Mouse (Mus musculus): Measurements from ENCODE around the gene Scarf2.
A peak's percentile ranks its signal among the peaks of the same experiment; 100 is the strongest.

The Scarf2 gene

GRCm38 (mm10) chr16:17801777-17802455, 4.8 kb downstream of the Scarf2 start:
- DNase-seq: no peak

DNA sequence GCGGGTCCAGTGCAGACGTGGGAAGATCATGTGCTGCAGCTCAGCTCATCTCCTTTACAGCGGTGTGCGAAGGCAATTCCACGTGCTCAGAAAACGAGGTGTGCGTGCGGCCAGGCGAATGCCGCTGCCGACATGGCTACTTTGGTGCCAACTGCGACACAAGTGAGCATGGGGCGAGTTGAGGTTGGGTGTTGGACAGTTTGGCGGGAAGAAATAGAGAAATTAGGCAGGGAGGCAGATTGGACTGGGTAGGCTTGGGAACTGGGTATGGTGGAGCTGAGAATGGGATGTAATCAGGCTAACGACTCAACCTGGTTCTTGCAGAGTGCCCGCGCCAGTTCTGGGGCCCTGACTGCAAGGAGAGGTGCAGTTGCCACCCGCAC, 5.4 kb downstream of the Scarf2 start:
- no peak for DNase-seq

- DNase-seq: peak in 1 of 2 experiments; percentile 24
Observed at GRCm38 (mm10) chr16:17802839-17803674, 6.0 kb downstream of the Scarf2 start.

DNA sequence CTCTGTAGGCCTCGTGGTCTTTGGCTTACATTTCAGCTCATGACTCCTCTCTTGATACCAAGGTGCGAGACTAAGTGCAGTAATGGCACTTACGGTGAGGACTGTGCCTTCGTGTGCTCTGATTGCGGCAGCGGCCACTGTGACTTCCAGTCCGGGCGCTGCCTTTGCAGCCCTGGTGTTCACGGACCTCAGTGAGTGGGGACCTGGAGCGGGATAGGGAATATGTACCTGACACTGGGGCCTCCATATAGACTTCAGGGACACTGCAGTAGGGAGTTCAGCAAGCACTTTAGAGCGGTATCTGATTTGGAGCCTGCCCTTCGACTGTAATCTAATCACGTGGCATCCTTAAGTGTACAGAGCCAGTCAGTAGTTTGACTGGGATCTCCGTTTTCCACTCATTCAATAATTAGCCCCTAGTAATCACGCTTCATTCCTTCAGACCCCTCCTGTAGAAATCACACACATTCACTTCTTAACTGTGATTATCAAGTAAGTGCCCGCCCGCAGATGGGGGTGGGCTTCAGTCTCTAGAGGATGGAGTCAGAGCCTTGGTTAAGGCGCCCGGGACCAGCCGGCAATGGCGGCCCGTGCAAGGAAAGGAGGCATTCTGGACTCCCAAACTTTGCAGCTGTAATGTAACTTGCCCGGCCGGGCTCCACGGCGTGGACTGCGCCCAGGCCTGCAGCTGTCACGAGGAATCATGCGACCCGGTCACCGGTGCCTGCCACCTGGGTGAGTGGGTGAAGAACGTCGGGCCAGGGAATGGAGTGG, 6.8 kb downstream of the Scarf2 start:
- no peak for DNase-seq

DNA sequence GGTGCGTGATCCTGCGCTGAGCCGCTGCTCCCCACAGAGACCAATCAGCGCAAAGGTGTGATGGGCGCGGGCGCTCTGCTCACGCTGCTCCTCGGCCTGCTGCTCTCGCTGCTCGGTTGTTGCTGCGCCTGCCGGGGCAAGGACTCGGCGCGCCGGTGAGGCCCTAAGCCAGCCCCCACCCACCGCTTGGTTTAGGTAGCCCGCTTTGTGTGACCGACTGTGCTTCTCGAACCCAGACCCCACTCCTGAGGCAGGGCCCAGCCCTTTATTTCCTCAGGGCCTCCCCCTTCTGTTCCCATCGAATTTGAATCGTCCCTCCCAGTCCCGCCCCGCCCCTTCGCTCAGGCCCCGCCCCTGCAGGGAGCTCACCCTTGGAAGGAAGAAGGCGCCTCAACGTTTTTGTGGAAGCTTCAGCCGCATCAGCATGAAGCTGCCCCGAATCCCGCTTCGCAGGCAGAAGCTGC, 7.4 kb downstream of the Scarf2 start:
- DNase-seq: no peak

DNA sequence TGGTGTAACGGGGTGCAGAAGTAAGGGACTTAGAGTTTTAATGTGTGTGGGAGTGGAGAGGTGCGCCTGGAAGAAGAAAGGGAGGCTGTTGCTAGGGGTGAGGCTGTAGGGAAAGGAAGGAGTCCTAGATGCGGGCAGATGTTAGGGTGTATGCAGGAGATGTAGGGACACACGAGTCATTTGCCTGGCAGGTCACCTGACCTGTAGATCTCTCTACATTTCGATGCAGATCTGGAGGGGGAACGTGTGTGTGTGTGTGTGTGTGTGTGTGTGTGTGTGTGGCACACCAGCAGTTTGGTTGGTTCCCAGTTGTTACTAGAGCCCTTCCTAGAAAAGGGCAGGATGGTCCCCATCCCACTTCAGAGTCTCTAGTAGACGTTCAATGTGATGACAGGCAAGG, 7.9 kb downstream of the Scarf2 start:
- DNase-seq: no peak

DNA sequence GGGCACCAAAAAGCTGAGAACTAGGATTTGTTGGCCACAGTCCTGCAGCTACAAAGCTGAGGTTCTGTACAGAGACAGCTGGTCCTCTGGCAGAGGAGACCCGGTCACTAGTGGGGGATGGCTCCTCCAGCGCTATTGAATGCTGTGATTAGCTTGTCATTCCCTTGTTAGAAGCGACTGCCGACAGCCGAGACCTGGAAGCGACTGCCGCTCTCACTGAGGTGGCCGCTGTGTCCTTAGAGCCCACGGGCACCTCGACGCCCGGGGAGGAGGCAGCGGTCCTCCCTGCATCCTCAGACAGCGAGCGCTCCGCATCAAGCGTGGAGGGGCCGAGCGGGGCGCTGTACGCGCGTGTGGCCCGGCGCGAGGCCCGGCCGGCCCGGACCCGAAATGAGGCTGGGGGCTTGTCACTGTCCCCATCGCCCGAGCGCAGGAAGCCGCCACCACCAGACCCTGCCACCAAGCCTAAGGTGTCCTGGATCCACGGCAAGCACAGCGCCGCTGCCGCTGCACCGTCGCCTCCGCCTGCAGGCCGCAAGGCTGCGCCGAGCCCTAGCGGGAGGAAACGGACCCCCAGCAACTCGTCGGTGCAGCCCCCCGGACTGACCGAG, 9.6 kb downstream of the Scarf2 start:
- no peak for DNase-seq

- DNase-seq: peak; percentile 72 to 81
Observed at GRCm38 (mm10) chr16:17807192-17808009, 10.3 kb downstream of the Scarf2 start.

DNA sequence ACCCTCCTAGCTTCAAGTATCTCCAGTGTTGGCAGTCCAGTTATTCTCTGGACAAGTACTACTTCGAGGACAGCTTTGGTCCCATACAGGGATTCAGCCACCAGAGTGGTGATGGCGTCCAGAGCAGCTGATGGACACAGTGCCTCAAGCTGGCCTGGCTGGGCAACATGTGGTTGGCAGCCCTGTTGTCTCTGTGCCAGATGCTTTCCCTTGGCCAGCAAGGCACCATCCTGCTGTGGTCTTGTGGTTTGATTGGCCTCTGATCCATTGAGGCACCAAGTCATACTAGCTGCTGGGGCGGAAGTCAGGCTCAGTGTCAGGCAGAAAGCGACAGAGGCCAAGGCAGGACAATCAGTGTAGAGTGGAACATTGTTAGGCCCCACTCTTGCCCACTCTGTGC, 12.0 kb downstream of the Scarf2 start:
- DNase-seq: no peak

GRCm38 (mm10) chr16:17809711-17810110, 12.6 kb downstream of the Scarf2 start:
- DNase-seq: no peak

- peak in 1 of 2 experiments; percentile 50 for DNase-seq
Observed at GRCm38 (mm10) chr16:17812120-17812519, 15.0 kb downstream of the Scarf2 start.

DNA sequence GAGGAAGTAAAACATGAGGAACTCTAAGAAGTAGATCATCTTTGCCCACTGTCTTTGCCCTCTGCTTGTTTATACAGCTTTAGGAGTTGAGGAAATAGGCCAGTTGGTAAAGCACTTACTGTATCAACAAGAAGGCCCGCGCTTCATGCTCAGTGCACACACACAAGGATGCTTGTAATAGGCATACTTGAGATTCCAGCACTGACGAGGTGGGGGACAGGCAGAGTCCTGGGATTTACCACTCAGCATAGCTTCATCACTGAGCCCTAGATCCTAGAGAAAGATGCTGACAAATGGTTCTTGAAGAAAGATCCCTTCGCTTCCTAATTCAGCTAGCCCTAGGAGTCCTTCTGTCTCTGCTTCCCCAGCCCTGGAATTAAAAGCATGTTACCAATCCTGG, 16.1 kb downstream of the Scarf2 start:
- DNase-seq: no peak

GRCm38 (mm10) chr16:17815411-17816402, 18.6 kb downstream of the Scarf2 start:
- DNase-seq: peak in 1 of 2 experiments; percentile 71

DNA sequence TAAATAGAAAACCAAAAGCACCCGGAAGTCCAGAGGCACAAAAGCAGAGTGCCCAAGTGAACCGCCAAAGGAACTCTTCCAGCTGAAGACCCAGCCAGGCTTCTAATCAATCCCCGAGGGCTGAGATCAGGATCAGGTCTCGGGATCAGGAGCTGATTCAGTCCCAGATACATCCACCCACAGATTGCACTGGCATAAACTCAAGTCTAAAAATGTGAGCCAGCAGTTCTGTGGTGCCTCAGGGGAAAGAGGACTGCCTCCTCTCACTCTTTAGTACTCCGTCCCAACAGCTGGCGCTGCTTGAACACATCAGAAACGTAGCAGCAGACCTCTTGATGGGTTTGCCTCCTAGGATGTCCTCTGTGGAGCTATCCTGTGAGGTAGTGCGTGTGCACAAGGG, 19.4 kb downstream of the Scarf2 start:
- DNase-seq: no peak

DNA sequence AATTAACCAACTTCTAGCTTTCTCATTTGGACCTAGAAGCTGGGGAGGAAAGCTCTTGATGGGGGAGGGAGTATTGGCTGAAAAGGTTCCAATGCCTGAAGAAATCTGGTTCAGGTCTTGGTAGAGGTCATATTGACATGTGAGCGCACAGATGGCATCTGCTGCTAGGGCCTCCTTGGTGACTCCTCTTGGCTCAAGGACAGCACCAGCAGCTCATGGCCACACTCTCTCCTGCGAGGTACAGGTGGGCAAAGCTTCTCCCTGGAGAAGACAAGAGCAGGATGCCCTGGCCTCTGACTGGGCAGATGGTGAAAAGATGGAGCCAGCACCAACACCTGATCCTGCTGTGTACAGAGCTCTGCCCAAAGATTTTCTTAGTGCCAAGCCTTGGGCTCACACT, 29.4 kb downstream of the Scarf2 start:
- DNase-seq: no peak

DNA sequence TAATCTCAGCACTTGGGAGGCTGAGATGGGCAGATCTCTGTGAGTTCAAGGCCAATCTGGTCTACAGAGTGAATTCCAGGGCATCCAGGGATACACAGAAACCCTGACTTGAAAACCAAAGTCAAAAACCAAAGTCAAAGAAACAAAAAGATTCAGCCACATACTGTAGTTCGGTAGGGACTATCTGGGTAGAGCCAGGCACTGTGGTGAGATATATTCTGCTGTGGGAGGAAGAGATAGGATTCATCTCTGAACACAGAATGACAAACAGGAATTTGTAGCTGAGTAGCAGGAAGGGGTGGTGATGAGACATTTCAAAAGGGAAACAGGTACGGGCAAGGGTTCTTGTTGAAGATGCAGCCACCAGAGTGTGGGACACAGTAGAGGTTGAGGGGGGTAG, 31.1 kb downstream of the Scarf2 start:
- DNase-seq: no peak

GRCm38 (mm10) chr16:17828867-17829266, 31.8 kb downstream of the Scarf2 start:
- peak; percentile 70 to 81 for DNase-seq

- DNase-seq: peak; percentile 50 to 79
Observed at GRCm38 (mm10) chr16:17830385-17831178, 33.5 kb downstream of the Scarf2 start.

DNA sequence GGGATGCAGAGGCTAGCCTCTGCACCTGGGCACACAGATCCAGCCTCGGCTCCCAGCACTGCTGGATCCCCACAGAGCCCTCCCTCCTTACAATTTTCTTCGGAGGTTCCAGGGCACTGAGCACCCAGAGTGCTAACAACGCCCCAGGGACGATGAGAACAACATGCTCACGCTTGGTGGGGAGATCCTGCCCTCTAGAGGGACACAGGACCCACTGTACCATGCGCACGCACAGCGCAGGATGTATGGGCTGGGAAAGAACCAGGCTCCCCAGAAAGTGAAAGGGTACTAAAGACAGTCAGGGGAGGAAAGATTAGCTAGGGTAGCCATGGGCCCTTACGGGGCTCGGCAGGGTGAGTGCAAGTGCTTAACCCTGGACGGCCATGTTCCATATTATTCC, 34.7 kb downstream of the Scarf2 start:
- DNase-seq: no peak

DNA sequence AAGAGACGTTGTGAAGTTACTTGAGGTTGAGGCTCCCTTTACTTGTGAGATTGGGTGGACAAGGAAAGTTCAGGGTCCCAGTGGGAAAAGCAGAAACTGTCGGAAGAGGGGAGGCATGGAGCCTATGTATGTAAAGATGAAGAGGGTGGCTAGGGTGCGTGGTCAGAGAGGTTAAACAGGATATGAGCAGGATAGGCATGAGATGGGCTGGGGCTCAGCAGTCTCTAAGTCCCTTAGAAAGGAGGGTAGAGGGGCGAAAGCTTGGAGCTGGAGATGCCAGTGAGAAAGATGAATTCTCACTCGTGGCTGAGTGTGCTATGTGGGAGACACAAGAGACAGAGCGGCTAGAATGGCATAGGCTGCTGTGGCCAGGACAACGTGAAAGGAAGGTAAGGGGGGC, 35.7 kb downstream of the Scarf2 start, which contains the start of gene B830017H08Rik:
TSS of gene B830017H08Rik (plus strand) at position 301 of the 400 bp plus-strand sequence.
- DNase-seq: no peak
